Mouse (Mus musculus) cerebellum, adult 11 months (tissue): ENCODE measurements around the gene Fsd1.

ENCODE experiments used
- DNase-seq: peaks from one replicate; pipeline ENCODE4 v3.0.0; 2022

Gene Fsd1

GRCm38 (mm10) chr17:56032127-56032733 lies 45.9 kb downstream of the Fsd1 start:
- DNase-seq = peak; percentile 10

GRCm38 (mm10) chr17:56032831-56033230 lies 46.5 kb downstream of the Fsd1 start:
- DNase-seq = no peak

- peak; percentile 12 for DNase-seq
Measured at GRCm38 (mm10) chr17:56034040-56034725, 47.9 kb downstream of the Fsd1 start.

GRCm38 (mm10) chr17:56034726-56035100 lies 48.4 kb downstream of the Fsd1 start:
- peak; percentile 9 for DNase-seq

- DNase-seq = peak; percentile 10
Measured at GRCm38 (mm10) chr17:56035216-56035615, 48.9 kb downstream of the Fsd1 start.

- DNase-seq = peak; percentile 99
Measured at GRCm38 (mm10) chr17:56036176-56036900, 50.0 kb downstream of the Fsd1 start, which contains the start of gene Sh3gl1. Gene Sh3gl1, minus strand, starts transcription at chr17:56036635.

- DNase-seq = no peak
Measured at GRCm38 (mm10) chr17:56036901-56037287, 50.6 kb downstream of the Fsd1 start.

- DNase-seq = peak; percentile 43
Measured at GRCm38 (mm10) chr17:56038583-56039261, 52.4 kb downstream of the Fsd1 start.

- DNase-seq = no peak
Measured at GRCm38 (mm10) chr17:56039345-56039744, 53.0 kb downstream of the Fsd1 start.

- DNase-seq = peak; percentile 95
Measured at GRCm38 (mm10) chr17:56040030-56040856, 53.9 kb downstream of the Fsd1 start, which contains the start of gene Chaf1a. Gene Chaf1a, plus strand, starts transcription at chr17:56040439.

GRCm38 (mm10) chr17:56040857-56041163 lies 54.5 kb downstream of the Fsd1 start:
- no peak for DNase-seq
